Mouse (Mus musculus) CD4-positive, CD25-positive, alpha-beta regulatory T cell, adult 2 months (primary cell): ENCODE data around the gene AL731706.1.
A peak's percentile ranks its signal among the peaks of the same experiment; 100 is the strongest.
"Not testable (repeated sequence)": the region's sequence is repeated elsewhere in the genome, so short reads cannot be mapped to it uniquely, and the experiment has no call there.

Experiments used
- DNase-seq: peaks from one replicate; pipeline ENCODE4 v3.0.0-alpha.2; 2012; ENCODE audit warnings: low read depth, low spot score

The AL731706.1 gene

DNA sequence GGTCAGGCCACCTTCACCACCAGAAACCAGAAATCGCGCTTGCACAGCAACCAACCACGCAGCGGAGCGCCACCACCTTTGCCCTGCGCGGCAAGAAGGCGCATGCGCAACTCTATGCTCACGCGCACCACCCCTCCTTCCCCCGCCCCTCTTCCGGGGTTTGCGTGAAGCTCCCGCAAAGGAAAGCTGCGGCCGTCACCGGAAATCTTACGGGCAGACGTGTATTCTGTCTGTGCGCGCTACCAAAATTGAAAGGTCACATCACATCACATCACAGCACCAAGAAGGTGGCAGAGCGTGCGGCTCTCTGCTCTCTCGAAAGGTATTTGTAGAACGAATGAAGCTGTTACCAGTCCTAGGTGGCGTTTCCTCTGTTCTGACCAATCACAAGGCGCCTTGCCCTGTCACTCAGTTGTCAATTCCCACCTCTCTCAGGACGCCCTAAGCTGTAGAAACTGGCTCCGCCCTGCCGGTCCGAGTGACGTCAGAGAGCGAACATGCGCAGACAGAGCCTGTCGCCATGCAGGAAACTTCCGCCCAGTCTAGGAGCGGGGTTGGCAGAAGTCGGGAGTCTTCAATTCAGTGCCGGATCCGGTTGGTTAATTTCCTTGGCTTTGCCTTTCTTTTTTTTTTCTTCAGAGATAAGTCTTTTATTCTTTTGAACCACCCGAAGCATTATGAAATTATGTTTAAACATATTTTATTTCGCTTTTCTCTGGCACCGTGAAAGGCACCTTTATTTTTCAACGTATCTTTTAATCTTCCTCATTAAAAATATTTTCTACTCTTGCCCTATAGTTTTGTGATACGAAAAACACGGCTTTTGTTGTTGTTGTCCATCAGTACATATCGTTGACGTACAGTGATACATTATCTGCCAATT lies at the start of gene AL731706.1, which contains the start of the genes Slx4ip and Mkks:
Gene AL731706.1 (minus strand): TSS at position 322 of the 883 bp plus-strand sequence.
Gene Slx4ip (plus strand): TSS at position 151 of the 883 bp plus-strand sequence.
Gene Mkks (minus strand): TSS at position 322 of the 883 bp plus-strand sequence.
- peak; percentile 100 for DNase-seq

GRCm38 (mm10) chr2:136938249-136938648 lies 47.1 kb upstream of the AL731706.1 start:
- no peak for DNase-seq

GRCm38 (mm10) chr2:136936391-136937288 lies 45.5 kb upstream of the AL731706.1 start:
- DNase-seq = no peak

- no peak for DNase-seq
These were observed 29.8 kb upstream of the AL731706.1 start for GRCm38 (mm10) chr2:136921003-136921408.

DNA sequence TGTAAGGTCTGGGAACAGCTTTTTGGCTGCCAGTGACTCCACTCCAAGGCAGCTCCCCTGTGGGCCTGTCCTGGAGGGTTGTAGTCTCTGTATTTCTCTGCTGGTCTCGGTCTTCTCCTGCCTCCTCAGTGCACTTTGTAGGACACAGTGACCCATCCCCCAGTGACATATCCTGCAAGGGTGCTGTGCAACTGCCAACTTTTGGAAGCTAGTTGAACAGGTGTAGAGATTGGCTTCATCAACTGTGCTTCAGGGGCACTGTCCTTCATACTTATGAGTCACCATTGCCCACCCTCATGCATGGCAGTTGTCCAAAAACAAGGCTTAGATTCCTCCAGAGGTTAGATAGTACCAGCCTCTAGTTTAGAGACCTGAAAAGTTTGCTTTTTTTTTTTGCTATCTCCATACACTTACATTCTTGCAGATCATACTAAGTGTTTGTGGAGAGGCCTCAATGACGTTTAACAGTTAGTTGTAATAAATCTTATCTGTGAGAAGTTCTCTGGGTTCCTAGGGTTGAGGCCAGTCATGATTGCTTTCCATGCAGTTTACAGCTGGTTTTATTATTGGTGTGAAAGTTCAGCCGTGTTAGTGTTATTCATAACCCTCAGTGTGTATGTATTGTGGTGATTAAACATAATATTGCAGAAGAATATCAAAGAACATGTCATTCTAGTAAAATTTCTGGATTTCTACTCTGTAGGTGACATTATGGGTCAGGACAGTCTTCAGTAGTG lies 29.2 kb upstream of the AL731706.1 start:
- no peak for DNase-seq

GRCm38 (mm10) chr2:136919433-136919832 lies 28.2 kb upstream of the AL731706.1 start:
- no peak for DNase-seq

GRCm38 (mm10) chr2:136914334-136914902 lies 23.2 kb upstream of the AL731706.1 start:
- no peak for DNase-seq

GRCm38 (mm10) chr2:136913021-136913420 lies 21.8 kb upstream of the AL731706.1 start:
- no peak for DNase-seq

DNA sequence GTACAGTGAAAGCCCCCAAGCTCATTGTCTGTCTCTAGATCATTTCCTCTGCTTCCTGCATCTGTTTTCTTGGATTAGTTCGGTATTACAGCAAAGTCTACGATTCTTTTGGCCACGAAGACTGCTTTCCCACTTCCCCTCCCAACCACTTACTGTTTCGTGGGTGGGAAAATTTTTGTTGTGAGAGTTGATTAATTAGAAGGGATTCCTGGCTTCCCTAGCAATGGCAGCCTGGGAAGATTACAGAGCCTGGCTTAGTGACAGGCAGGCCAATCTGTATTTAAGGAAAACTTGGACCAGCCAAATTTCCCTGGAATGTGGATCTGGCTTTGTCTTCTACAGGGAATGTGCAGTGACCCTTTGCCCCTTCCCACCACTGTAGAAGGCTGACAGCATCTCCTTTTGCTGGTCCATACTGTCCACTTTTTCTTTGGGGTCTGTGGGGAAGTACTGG lies 20.8 kb upstream of the AL731706.1 start:
- DNase-seq = no peak

- DNase-seq = no peak
These were observed 18.1 kb upstream of the AL731706.1 start for GRCm38 (mm10) chr2:136909298-136909697.

DNA sequence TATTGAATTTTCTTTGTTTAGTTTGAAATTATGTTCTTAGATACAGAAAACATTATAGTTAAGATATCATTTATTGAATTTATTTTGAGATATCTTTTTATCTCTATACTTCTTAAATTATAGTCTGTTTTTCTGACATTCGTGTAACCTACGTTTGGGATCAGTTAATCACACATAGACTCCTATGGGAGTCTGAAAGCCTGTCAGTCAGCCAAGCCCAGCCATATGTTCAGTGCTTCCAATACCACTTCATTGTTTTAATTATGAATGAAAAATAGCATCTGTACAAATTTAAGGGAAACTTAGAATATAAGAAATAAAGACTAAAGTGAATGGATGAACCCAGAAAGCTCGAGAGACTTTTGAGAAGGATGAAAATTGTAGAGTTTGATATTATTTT lies 17.4 kb upstream of the AL731706.1 start:
- no peak for DNase-seq

DNA sequence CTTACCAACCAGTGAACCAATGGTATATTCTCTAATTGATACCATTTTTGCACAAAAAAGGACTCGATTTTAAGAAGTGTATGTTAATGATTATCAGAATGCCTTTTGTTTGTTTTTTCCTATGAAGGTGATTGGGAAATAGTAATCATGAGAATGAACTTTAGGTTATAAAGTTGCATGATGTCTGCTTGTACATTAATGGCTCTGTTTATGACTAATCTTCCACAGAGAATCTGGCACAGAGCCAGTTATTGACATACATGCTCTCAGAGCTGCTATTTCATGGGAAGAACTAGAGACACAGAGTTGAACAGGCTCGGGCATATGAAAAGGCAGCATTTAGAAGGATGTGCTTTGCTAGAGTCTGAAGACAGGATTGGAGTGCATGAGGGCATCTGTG lies 4.9 kb upstream of the AL731706.1 start:
- no peak for DNase-seq

- DNase-seq = no peak
These were observed 3.3 kb upstream of the AL731706.1 start for GRCm38 (mm10) chr2:136894494-136894893.

GRCm38 (mm10) chr2:136891951-136892371 lies 772 bp upstream of the AL731706.1 start:
- peak; percentile 98 for DNase-seq

DNA sequence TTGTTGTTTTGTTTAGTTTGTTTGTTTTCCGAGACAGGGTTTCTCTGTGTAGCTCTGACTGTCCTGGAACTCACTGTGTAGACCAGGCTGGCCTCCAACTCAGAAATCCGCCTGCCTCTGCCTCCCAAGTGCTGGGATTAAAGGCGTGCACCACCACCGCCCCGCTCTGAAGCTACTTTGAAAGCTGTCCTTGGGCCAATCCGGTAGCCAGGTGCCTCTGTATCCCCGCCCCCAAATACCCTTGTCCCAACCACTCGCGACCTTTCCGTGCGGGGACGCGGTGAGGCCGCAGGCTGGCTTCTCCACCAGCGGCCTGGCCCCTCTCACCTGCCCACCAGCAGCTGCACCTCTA lies 497 bp downstream of the AL731706.1 start:
- not testable (repeated sequence) for DNase-seq

DNA sequence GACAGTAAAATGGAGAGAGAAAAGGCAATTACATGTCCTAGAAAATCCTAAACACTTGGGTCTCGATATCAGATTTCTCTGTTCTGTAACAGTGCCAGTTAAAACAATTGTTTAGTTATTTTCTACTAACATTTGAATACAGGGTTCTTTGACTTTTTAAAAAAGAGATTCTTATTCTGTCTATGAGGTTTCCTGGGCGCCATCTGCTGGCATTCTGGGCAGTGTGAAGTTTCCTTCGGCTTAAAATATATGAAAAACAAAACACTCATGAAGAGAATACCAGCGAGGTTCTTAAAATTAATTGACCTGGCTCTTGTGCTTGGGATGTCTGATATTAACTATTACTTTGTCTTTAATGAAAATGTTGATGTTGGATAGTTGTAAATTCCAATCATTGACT lies 4.3 kb downstream of the AL731706.1 start:
- DNase-seq = peak; percentile 35

GRCm38 (mm10) chr2:136885579-136885978 lies 5.6 kb downstream of the AL731706.1 start, which contains the start of gene AL731706.2:
Gene AL731706.2, minus strand, starts transcription at chr2:136885679.
- DNase-seq = no peak

DNA sequence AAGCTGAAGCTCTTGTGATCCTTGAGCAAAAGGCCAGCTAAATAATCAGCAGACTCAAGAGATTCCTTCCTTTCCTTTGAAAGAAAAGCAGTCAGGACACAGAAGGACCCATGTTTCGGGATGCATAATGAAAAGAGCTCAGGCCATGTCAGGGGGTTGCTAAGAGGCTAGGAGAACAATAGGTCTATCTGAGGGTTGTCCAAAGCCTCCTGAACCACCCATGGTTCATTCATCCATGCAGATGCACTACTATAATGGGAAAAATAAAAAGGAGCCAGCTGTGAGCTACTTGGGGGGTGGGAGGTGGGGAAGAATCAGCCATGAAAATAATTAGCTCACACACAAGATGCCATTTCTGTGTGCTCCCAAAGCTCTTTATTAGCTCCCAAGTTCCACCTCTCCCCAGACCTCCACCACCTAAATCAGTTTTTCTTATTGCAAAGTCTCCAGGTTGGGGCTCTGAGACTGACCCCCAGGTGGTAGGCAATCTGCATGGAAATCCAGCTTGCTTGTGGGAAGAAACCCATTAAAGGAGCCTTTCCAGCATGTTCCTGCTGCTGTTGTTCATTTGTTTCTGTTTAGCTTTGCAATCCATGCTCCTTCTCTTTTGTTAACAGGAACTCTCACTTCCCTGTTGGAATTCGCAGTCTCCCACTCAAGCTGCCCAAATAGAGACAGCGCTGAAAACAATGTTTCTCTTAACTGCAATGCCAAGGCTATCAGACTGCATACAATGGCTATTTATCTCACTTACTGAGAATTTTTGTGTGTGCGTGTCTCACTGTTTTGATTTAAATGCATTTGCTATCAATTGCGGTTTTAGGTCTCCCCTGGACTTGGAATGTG lies 36.4 kb downstream of the AL731706.1 start:
- DNase-seq = no peak

DNA sequence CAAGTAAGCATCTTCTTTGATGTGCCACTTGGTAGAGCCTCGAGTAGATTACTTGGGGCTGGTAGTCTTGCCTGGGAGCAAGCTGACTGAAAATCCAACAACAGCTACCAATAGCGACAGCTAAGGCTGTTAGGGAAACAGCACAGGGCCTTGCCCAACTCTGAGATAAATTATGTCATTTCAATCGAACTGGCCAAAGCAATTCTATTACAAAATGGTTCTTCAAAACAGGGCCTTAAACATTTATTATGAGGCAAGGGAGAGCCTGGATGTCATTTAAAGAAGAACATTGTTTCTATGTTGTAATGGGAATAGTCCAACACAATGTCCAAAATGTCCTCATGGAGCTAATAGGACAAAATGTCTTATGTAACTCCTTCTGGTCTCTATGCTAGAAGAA lies 40.8 kb downstream of the AL731706.1 start:
- DNase-seq = no peak

DNA sequence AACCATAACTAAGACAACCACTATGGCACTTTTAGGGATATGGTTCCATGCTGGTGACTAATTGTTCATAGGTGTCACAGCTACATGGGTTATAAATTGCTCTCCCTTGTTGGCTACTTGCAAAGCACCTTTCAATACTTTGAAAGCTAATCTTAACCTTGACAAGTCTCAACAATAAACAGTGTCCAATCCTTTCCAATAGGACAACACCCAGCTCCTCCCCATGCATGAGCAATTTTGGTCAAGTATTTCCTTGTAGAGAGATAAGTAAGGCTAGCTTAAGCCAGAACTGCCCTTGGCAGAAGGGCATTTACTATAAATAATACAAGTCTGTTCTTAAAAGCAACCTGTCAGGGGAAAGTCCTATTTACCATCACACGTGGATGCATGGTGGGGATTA lies 53.2 kb downstream of the AL731706.1 start:
- no peak for DNase-seq
